Mouse (Mus musculus) 3134 (cell line): ENCODE data around the gene Slc44a3.
A peak's percentile ranks its signal among the peaks of the same experiment; 100 is the strongest.

ENCODE experiments used
- DNase-seq: peaks from one replicate; pipeline ENCODE4 v3.0.0-alpha.2; 2011; ENCODE audit warnings: low spot score; ENCODE audit not compliant: insufficient read length; ENCODE audit errors: extremely low read depth

Slc44a3 gene

GRCm38 (mm10) chr3:121532176-121532575, at the start of gene Slc44a3:
TSS of gene Slc44a3 (minus strand) at chr3:121532404.
- no peak for DNase-seq

- DNase-seq: no peak
Observed at GRCm38 (mm10) chr3:121579880-121580549, 47.8 kb upstream of the Slc44a3 start.

DNA sequence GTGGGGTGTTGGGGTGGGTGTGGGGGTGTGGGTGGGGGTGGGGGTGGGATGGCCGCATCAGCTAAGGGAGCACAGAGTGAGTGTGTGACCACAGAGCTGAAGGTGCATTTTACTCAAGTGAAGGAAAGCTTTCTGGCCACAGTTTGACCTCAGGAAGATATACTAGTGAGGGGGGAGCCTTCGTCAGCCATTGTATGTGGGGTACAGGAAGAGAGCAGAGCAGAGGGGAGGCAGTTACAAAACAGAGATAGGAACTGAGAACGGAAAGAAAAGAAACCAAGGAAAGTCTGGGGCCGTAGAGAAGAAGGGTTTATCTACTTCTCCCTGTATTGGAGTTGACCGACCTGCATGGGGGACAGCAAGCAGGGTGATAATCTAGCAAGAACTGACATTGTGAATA, 47.2 kb upstream of the Slc44a3 start:
- DNase-seq: no peak

- no peak for DNase-seq
Observed at GRCm38 (mm10) chr3:121578706-121579105, 46.5 kb upstream of the Slc44a3 start.

GRCm38 (mm10) chr3:121577641-121578040, 45.4 kb upstream of the Slc44a3 start:
- no peak for DNase-seq

DNA sequence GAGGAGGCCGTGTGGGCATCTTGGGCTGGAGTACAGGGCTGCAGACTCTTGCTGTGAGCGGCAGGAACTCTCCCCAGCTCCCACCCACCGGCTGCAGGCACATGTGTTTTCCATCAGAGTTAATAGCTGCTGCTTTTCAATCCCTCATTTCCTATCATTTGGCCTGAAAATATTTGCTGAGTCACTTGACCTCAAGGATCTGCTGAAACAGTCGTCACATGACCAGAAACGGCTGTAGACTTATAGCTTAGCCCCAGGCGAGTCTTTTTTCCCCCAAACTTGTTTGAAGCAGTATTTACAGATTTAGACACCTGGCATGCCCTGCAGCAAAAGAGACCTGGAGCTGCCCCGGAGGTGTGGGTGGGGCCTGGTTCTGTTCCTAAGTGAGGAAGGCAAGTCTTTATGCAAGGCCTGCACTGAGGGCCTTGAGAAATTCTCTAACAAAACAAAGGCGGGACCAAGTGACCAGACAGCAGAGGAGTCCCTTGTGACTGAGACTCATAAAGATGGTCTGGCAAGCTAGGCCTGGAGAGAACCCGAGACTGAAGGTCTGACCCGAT, 44.9 kb upstream of the Slc44a3 start:
- peak; percentile 81 for DNase-seq

GRCm38 (mm10) chr3:121576367-121576766, 44.2 kb upstream of the Slc44a3 start:
- no peak for DNase-seq

DNA sequence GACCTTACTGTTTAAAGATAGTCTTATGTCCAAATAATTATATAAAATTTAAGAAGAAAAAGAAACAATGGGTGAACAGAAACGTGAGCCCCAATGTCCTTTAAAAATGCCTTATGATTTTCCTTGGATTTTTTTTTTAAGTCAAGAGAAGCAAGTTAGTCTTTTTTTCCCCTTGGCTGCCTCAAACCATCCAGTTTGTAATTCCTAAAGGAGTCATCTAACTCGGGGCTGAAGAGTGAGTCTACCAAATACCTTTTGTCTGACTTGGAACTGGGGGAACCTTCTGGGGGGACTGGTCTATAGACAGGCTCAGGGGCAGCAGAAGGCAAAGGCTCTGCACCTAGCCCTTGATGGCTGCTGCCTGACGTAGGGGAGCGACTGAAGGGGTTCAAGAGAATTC, 42.2 kb upstream of the Slc44a3 start:
- DNase-seq: no peak

GRCm38 (mm10) chr3:121573858-121574257, 41.7 kb upstream of the Slc44a3 start:
- DNase-seq: peak; percentile 65

DNA sequence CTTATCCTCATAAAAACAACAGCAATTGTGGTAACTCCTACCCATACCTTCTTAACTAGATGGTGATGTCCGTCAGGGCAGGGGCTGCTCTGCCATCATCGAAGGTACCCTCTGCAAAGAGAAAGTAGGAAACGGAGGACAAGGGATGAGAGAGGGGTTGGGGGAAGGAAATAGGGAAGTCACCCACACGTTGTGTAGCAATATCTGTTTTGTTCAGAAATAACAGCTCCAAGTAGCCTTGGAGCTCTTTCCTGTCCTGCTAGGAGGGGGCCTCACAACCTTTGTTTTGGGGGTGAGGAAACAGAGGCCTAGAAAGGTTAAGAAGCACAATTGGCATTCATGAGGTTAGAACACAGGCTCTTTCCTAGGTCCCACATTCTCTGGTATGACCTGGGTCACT, 39.3 kb upstream of the Slc44a3 start:
- DNase-seq: no peak

DNA sequence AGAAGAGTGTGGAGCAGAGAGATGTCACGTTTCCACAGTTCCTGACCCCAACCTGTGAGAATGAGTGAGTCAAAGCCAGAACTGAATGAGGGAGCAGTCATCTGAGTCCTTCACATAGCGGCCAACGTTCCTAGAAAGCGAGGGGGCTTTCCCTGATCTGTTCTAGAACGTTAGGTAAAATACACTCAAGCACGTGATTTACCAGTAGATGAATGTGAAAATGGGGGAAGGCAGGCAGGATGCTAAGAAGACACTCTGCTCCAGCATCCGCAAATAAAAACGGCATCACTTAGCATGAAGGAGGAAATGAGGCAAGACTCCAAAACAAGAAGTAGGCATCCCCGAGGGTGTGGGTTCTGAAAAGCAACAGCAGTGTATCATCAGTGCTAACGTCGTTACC, 38.4 kb upstream of the Slc44a3 start:
- DNase-seq: no peak

DNA sequence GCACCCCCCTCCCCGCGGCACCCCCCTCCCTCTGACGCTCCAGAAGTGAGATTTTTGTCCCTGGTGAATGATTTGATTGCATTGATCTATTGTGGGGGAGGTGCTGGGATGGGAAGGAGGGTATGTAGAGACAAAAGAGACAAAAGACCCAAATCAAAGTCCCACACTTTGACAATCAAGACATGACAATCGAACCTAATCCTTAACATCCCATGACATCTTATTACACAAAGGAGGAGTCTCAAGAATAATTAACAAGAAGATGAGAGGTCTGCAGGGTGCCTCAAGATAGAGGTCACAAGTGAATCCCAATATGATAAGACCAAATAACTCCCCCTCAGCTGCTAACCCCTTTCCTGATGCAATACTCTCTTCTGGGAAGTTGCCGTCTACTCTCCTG, 37.6 kb upstream of the Slc44a3 start:
- no peak for DNase-seq

- DNase-seq: no peak
Observed at GRCm38 (mm10) chr3:121569004-121569403, 36.8 kb upstream of the Slc44a3 start.

DNA sequence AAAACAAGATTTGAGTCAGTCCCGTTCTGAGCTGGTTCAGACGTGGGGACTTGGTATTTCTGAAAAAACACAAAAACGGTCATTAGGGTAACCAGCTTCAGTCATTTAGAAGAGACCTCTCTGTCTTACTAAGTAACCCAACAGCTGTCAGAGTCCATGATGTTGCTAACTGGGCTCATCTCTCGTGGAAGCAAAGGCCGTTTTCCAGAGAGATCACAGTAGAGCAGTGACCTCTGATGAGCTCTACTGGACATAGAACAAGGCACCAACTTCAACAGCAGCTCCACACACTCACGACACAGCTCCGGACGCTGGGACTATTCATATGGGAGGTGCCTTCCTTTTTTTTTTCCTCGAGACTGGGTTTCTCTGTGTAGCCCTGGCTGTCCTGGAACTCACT, 35.7 kb upstream of the Slc44a3 start:
- no peak for DNase-seq

- DNase-seq: no peak
Observed at GRCm38 (mm10) chr3:121567337-121567900, 35.2 kb upstream of the Slc44a3 start.

GRCm38 (mm10) chr3:121566901-121567300, 34.7 kb upstream of the Slc44a3 start:
- DNase-seq: no peak

GRCm38 (mm10) chr3:121561803-121562202, 29.6 kb upstream of the Slc44a3 start:
- no peak for DNase-seq

- DNase-seq: no peak
Observed at GRCm38 (mm10) chr3:121560115-121560865, 28.1 kb upstream of the Slc44a3 start.

- DNase-seq: no peak
Observed at GRCm38 (mm10) chr3:121559406-121560114, 27.4 kb upstream of the Slc44a3 start.

GRCm38 (mm10) chr3:121558861-121559260, 26.7 kb upstream of the Slc44a3 start:
- DNase-seq: no peak

DNA sequence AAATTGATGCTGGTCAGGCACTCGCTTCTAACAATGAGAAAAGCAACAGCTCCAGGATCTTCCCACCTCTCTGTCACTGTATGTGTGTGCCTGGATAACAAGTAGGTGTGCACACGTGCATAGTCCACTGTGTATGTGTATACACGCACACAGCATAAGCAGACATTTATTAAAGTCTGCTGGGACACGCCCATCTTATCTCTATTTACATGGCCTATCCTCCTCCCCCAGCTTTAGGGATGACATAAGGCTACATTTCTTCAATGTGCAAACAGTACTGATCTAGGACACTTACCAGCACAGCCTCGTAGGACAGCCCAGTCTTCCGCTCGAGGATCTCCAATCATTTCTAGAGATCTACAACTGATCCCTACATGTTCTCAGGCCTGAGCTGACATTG, 24.1 kb upstream of the Slc44a3 start:
- no peak for DNase-seq
